Mouse (Mus musculus) thymus, postnatal 25 days (tissue): Measurements from ENCODE around the gene Rac2.

Experiments
- DNase-seq: peaks from one replicate; pipeline ENCODE4 v3.0.0; 2022

The Rac2 gene

GRCm38 (mm10) chr15:78572658-78573397, at the start of gene Rac2:
Gene Rac2, minus strand, starts transcription at chr15:78572783.
- DNase-seq, result peak; percentile 85

GRCm38 (mm10) chr15:78616973-78617372, 44.4 kb upstream of the Rac2 start:
- no peak for DNase-seq

- DNase-seq, result peak; percentile 61
Observed at GRCm38 (mm10) chr15:78614536-78614935, 42.0 kb upstream of the Rac2 start.

GRCm38 (mm10) chr15:78610705-78611462, 38.3 kb upstream of the Rac2 start:
- DNase-seq, result no peak

- DNase-seq, result peak; percentile 49
Observed at GRCm38 (mm10) chr15:78607463-78607862, 34.9 kb upstream of the Rac2 start.

GRCm38 (mm10) chr15:78606059-78606458, 33.5 kb upstream of the Rac2 start:
- DNase-seq, result no peak

- peak; percentile 77 for DNase-seq
Observed at GRCm38 (mm10) chr15:78605371-78605791, 32.8 kb upstream of the Rac2 start.

- DNase-seq, result peak; percentile 49
Observed at GRCm38 (mm10) chr15:78604255-78604654, 31.7 kb upstream of the Rac2 start.

GRCm38 (mm10) chr15:78601180-78601579, 28.6 kb upstream of the Rac2 start:
- no peak for DNase-seq

- no peak for DNase-seq
Observed at GRCm38 (mm10) chr15:78599529-78600193, 27.1 kb upstream of the Rac2 start.

- no peak for DNase-seq
Observed at GRCm38 (mm10) chr15:78599124-78599523, 26.5 kb upstream of the Rac2 start.

- no peak for DNase-seq
Observed at GRCm38 (mm10) chr15:78597729-78598128, 25.1 kb upstream of the Rac2 start.

GRCm38 (mm10) chr15:78596914-78597313, 24.3 kb upstream of the Rac2 start, which contains the start of gene Cyth4:
Gene Cyth4, plus strand, starts transcription at chr15:78597047.
- peak; percentile 78 for DNase-seq

- no peak for DNase-seq
Observed at GRCm38 (mm10) chr15:78596504-78596903, 23.9 kb upstream of the Rac2 start.

- DNase-seq, result no peak
Observed at GRCm38 (mm10) chr15:78595468-78595867, 22.9 kb upstream of the Rac2 start.

GRCm38 (mm10) chr15:78594831-78595230, 22.2 kb upstream of the Rac2 start:
- DNase-seq, result no peak

GRCm38 (mm10) chr15:78593896-78594425, 21.4 kb upstream of the Rac2 start:
- DNase-seq, result peak; percentile 56

GRCm38 (mm10) chr15:78592452-78592968, 19.9 kb upstream of the Rac2 start:
- DNase-seq, result no peak

- DNase-seq, result no peak
Observed at GRCm38 (mm10) chr15:78591680-78592451, 19.3 kb upstream of the Rac2 start.

- DNase-seq, result no peak
Observed at GRCm38 (mm10) chr15:78590785-78591184, 18.2 kb upstream of the Rac2 start.

GRCm38 (mm10) chr15:78589936-78590335, 17.4 kb upstream of the Rac2 start:
- no peak for DNase-seq

GRCm38 (mm10) chr15:78588900-78589299, 16.3 kb upstream of the Rac2 start:
- no peak for DNase-seq
